7 mouse cellular contexts compared by ENCODE assay signal in genomic region chr7:68748761-68749635, GRCm38 (mm10). TPM values are rescaled to one million over a fixed set of nuclear protein-coding genes. Genes with fewer than 3 reads are reported as not detected.
DNase-seq lines count a peak whose midpoint lies in the region; ATAC-seq and TF ChIP-seq lines count a peak whose summit lies in the region.

TSS of gene Arrdc4 (minus strand) at chr7:68749241.

- TF ChIP-seq POLR2A in bone marrow, adult 2 months (IDR thresholded peaks at IDR 0.05; ENCODE audit: borderline replicate concordance, control insufficient read depth, low read depth, low read length): no peak; the same call in 1 of the 2 replicates
- TF ChIP-seq POLR2A in small intestine, adult 2 months (IDR thresholded peaks at IDR 0.05; ENCODE audit: low read depth, low read length): peak; percentile 75

- peak within 1 kb of the TSS; percentile 78 for H3K9ac ChIP-seq in embryonic facial prominence, embryonic 14.5 days (ENCODE audit: low read depth, low read length)
- H3K9ac ChIP-seq in midbrain, embryonic 12.5 days (replicated peaks): peak within 1 kb of the TSS; percentile 86

- TF ChIP-seq CTCF in bone marrow, adult 2 months (IDR thresholded peaks at IDR 0.05; ENCODE audit: control insufficient read depth, insufficient read depth, low read length): no peak
- TF ChIP-seq CTCF in small intestine, adult 2 months (IDR thresholded peaks at IDR 0.05; ENCODE audit: extremely low read depth, insufficient read length, insufficient replicate concordance, low read depth, low read length): no peak

- peak; percentile 100 for ATAC-seq in embryonic facial prominence, embryonic 14.5 days (ENCODE audit: low read depth)
- peak; percentile 100 for ATAC-seq in midbrain, embryonic 12.5 days (ENCODE audit: low FRiP score, low read depth)

- H3K4me3 ChIP-seq in bone marrow, adult 2 months (replicated peaks; ENCODE audit: control insufficient read depth, low read depth, low read length): peak within 1 kb of the TSS; percentile 80
- peak within 1 kb of the TSS; percentile 75 for H3K4me3 ChIP-seq in embryonic facial prominence, embryonic 14.5 days (ENCODE audit: low read depth, low read length)
- peak within 1 kb of the TSS; percentile 83 for H3K4me3 ChIP-seq in limb, embryonic 10.5 days
- H3K4me3 ChIP-seq in midbrain, embryonic 12.5 days: peak within 1 kb of the TSS; percentile 79
- H3K4me3 ChIP-seq in small intestine, adult 2 months (ENCODE audit: low read depth, low read length): peak within 1 kb of the TSS; percentile 69

- no peaks in the 10 kb centered on the region for H3K9me3 ChIP-seq in embryonic facial prominence, embryonic 14.5 days (ENCODE audit: control insufficient read depth, low read length)
- H3K9me3 ChIP-seq in limb, embryonic 10.5 days (replicated peaks): no peaks in the 10 kb centered on the region
- no peaks in the 10 kb centered on the region for H3K9me3 ChIP-seq in midbrain, embryonic 12.5 days

- peaks cover 7% of the 10 kb centered on the region; the same call in 1 of the 2 replicates for H3K36me3 ChIP-seq in embryonic facial prominence, embryonic 14.5 days (ENCODE audit: control insufficient read depth, insufficient read depth, low read length)
- 0 out of 2 replicates have a peak, but pooled peaks cover 3% of the 10 kb centered on the region for H3K36me3 ChIP-seq in limb, embryonic 10.5 days
- H3K36me3 ChIP-seq in midbrain, embryonic 12.5 days: no peaks in the 10 kb centered on the region; the same call in 1 of the 2 replicates
- H3K36me3 ChIP-seq in small intestine, adult 2 months (ENCODE audit: control insufficient read depth, insufficient read depth, low read length): peaks cover 8% of the 10 kb centered on the region

- H3K27me3 ChIP-seq in embryonic facial prominence, embryonic 14.5 days (replicated peaks; ENCODE audit: control insufficient read depth, insufficient read depth, low read length): no peaks in the 10 kb centered on the region
- H3K27me3 ChIP-seq in limb, embryonic 10.5 days (ENCODE audit: low read depth, poor library complexity, severe bottlenecking): no peaks in the 10 kb centered on the region
- H3K27me3 ChIP-seq in midbrain, embryonic 12.5 days: no peaks in the 10 kb centered on the region
- H3K27me3 ChIP-seq in small intestine, adult 2 months (ENCODE audit: control insufficient read depth, insufficient read depth, low read length): no peaks in the 10 kb centered on the region

- no peaks in the 10 kb centered on the region for H3K4me1 ChIP-seq in bone marrow, adult 2 months (ENCODE audit: control insufficient read depth, insufficient read depth, low read length)
- peaks cover 19% of the 10 kb centered on the region for H3K4me1 ChIP-seq in embryonic facial prominence, embryonic 14.5 days (ENCODE audit: control insufficient read depth, insufficient read depth, low read length)
- peaks cover 20% of the 10 kb centered on the region for H3K4me1 ChIP-seq in limb, embryonic 10.5 days
- peaks cover 27% of the 10 kb centered on the region for H3K4me1 ChIP-seq in midbrain, embryonic 12.5 days
- peaks cover 18% of the 10 kb centered on the region; the same call in 1 of the 2 replicates for H3K4me1 ChIP-seq in small intestine, adult 2 months (ENCODE audit: control insufficient read depth, insufficient read depth, insufficient read length, low read length)

- WGBS in bone marrow, adult 2 months: under 1% methylated on average over 54 of the region's 54 CpGs
- 0% methylated on average over 31 of the region's 54 CpGs for WGBS in embryonic facial prominence, embryonic 14.5 days
- under 1% methylated on average over 54 of the region's 54 CpGs for WGBS in limb, embryonic 10.5 days
- WGBS in midbrain, embryonic 12.5 days: under 1% methylated on average over 52 of the region's 54 CpGs
- WGBS in small intestine, adult 2 months: under 1% methylated on average over 54 of the region's 54 CpGs

- peak within 1 kb of the TSS; percentile 84 for H3K4me2 ChIP-seq in embryonic facial prominence, embryonic 14.5 days (ENCODE audit: low read depth, low read length)
- H3K4me2 ChIP-seq in midbrain, embryonic 12.5 days (replicated peaks): peak within 1 kb of the TSS; percentile 95

- peak within 1 kb of the TSS; percentile 78 for H3K27ac ChIP-seq in bone marrow, adult 2 months (ENCODE audit: control insufficient read depth, insufficient read depth, low read depth, low read length, poor library complexity)
- peak within 1 kb of the TSS; percentile 74 for H3K27ac ChIP-seq in embryonic facial prominence, embryonic 14.5 days (replicated peaks; ENCODE audit: low read depth, low read length)
- peak within 1 kb of the TSS; percentile 87 for H3K27ac ChIP-seq in limb, embryonic 10.5 days
- H3K27ac ChIP-seq in midbrain, embryonic 12.5 days (replicated peaks): peak within 1 kb of the TSS; percentile 73
- H3K27ac ChIP-seq in small intestine, adult 2 months (ENCODE audit: insufficient read depth, low read depth, low read length): peak within 1 kb of the TSS; percentile 91

- peak; percentile 100 for DNase-seq in embryonic facial prominence, embryonic 14.5 days (ENCODE audit: low spot score)
- DNase-seq in heart, adult 18-20 months: peak; percentile 99 to 100
- peak; percentile 99 for DNase-seq in kidney, adult 18-20 months
- DNase-seq in limb, embryonic 10.5 days (ENCODE audit: low spot score): peak; percentile 95

RNA-seq across cellular contexts. Expression of gene Arrdc4, which starts in this region (rescaled TPM):
- polyA plus RNA-seq in bone marrow, adult 2 months (2011; ENCODE audit: insufficient read depth, insufficient read length, low replicate concordance, missing spikeins): 18.3 and 21.8 TPM in 2 replicates
- polyA plus RNA-seq in embryonic facial prominence, embryonic 14.5 days (2014; fragmentation: Nextera tagmentation; extraction: Ambion mirVana): 22.9 and 25.5 TPM in 2 replicates
- 1 to 10 TPM; 7.4 to 9.8 TPM for total RNA-seq in heart, adult 18-20 months (2021)
- 15.6 and 20.4 TPM in 2 replicates for polyA plus RNA-seq in limb, embryonic 10.5 days (2016; fragmentation: Nextera tagmentation; extraction: Ambion mirVana)
- polyA plus RNA-seq in midbrain, embryonic 12.5 days (2016; fragmentation: Nextera tagmentation; extraction: Ambion mirVana): 19.9 and 22.7 TPM in 2 replicates
- polyA plus RNA-seq in small intestine, adult 2 months (2012; rRNA removed): 13.3 and 21.3 TPM in 2 replicates

Comparison
In these comparisons a context has a peak if more than half of its experiments do, and no peak if none do; other contexts are left out.
1. Peak in every context shown above with its lines: DNase-seq, ATAC-seq, H3K4me3 ChIP-seq and H3K27ac ChIP-seq.